Mouse (Mus musculus): ENCODE measurements around the gene Hoxd13. TPM values are rescaled to one million over a fixed set of nuclear protein-coding genes. Genes with fewer than 3 reads are reported as not detected.

The Hoxd13 gene
- polyA plus RNA-seq (2012; rRNA removed; ENCODE audit: low replicate concordance), result not detected in 2 replicates

DNA sequence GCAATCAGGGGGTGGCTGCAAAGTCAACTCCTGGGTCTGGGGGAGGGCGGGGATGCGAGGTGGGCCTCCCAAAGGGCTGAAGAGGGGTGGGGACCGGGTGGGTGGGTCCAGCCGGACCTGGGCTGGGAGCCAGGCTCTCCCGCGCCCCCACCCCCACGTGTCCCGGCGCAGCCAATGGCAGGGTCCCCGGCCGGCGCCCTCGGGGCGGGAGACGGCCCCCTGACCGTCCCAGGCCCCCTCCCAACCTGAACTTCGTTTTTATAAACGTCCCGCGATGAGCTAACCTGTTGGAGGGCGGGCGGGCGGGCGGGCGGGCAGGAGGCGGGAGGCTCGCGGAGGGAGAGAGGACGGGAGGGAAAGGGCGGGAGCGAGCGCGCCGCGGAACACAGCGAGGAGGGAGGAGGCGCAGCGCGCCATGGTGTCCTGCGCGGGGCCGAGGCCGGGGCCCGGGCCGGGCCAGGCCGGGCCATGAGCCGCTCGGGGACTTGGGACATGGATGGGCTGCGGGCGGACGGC, at the start of gene Hoxd13:
TSS of gene Hoxd13 (plus strand) at position 469 of the 516 bp plus-strand sequence.

DNA sequence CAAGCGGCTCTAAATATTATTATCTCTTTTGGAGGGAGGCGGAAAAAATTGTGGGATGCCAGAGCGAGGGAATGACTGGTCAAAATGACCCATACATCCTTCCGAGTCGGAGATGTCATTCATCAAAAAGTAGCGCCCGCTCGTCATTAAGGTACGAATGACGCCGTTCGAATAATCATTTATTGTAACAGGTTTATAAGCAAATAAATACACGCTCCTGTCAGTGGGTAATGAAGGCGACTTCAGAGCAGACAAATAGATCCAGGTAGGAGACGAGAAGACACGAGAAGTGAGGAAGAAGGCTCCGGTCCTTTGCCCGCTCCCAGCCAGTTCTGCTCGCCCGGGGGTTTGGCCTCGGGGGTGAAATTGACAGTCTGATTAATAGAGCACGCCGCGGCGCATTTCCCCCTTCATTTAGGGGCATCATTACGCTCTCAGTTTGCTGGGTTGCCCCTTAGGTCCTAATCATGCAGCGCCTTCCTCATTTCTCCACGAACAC, 8.6 kb upstream of the Hoxd13 start, which contains the start of gene Evx2:
TSS of gene Evx2 (minus strand) at position 51 of the 499 bp plus-strand sequence.

DNA sequence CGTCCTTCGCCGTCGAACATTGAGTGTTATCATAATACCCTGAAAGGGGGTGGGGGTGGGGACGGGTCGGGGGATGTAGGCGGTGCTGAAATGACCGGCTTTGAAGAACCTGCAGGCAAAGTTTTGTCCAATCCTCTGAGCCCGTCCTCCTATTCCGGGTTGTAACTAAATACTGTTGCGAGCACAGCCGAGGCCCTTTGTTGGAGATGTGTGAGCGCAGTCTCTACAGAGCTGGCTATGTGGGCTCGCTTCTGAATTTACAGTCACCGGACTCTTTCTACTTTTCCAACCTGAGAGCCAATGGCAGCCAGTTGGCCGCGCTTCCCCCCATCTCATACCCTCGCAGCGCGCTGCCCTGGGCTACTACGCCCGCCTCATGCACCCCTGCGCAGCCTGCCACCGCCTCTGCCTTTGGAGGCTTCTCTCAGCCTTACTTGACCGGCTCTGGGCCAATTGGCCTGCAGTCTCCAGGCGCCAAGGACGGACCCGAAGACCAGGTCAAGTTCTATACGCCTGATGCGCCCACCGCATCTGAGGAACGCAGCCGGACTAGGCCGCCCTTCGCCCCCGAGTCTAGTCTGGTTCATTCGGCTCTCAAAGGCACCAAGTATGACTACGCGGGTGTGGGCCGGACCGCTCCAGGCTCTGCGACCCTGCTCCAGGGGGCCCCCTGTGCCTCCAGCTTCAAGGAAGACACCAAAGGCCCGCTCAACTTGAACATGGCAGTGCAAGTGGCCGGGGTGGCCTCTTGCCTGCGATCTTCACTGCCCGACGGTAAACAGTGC, 7.0 kb downstream of the Hoxd13 start, which contains the start of gene Hoxd12:
TSS of gene Hoxd12 (plus strand) at position 133 of the 785 bp plus-strand sequence.

DNA sequence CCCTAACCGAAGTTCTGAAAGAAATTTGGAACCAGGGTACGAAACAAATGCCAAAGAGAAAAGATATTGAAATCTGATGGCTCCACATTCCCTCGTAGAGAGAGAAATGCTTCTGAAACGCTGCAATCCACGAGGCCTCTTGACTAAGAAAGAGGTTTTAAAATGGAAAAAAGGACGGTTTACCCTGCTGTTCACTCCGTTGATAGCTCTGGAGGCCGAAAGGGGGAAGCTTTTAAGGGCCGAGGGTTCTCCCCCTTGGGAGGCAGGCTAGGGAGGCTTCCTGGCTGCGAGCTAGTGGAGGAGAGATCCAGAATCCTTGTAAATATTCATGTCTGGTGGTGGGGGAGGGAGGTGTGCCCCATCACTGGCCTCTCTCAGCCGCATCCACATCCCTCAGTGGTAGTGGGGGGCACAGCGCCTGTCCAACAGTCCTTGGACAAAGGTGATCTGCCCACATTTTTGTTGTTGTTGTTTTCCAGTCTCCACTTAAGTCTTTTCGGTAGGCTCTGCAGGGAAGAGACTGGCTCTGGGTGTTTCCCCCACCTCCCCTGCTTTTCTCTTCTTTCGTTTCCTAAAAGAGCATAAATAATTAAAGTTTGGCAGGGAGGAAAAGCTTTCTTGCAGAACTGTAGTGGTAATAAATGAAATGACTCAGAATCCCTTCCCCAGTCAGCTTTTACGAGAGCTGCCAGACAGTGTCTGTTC, 10.9 kb downstream of the Hoxd13 start, which contains the start of gene Hoxd11:
TSS of gene Hoxd11 (plus strand) at position 667 of the 705 bp plus-strand sequence.

DNA sequence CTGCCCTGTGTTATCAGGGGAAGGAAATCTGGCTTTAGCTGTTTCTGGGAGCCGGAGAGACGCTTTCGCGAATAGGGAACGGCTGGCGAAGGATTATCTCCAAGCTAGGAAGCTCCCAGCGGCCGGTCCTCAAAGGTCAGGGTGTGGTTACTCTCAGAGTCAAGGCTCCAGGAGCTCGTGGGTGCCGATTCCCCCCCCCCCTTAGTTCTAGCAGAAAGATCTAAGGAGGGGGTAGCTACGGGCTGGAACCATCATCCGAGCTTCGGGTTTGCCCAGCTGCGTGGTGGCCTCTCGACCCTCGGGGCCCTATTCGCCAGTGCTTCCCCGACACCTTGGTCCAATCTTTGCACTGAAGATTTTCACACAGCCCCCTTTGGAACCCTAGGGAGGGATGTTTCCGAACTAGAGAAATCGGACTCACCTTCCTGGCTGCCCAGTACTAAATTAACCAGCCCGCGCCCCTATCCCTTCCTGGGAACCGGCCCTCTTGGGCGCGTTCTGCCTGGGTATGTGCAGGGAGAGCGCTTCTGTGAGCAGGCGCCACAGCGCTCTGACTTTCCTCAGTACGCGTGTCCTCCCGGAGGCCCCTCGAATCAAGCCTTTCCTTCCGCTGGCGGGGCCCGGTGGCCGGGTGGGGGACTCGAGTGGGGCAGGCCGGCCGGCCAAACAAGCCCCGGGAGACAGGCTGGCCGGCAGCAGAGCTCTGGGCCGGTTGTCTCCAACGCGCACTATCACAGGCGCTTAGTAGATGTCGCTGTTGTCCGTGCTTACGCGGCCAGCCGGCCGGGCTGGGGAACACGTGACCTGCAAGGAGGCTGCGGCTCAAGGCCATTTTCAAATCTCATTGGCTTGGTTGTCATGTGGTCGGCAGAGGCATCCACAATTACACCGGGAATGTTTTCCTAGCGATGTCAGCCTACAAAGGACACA, 23.2 kb downstream of the Hoxd13 start, which contains the start of gene Hoxd10:
TSS of gene Hoxd10 (plus strand) at position 903 of the 930 bp plus-strand sequence.

DNA sequence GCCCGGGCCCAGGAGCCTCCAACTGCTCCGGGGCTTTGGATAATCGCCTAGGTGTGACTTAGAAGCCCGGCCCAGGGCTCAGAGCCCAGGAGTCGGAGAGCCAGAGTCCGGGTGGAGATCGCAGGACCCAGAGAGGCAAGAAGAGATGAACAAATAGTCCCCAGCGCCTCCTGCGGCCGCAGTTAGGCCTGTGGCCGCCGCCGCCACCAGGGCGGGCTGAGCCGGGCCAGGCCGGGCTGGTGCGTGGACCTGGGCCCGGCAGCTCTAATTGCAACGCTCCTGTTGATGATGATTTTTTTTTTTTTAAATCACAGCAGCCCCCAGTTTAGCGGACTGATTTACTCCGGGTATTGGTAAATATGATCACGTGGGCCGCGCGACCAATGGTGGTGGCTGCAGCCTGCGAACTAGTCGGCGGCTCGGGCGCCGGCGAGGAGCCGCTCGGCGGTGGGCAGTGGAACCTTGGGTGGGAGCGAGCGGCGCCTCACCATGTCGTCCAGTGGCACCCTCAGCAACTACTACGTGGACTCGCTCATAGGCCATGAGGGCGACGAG, 29.5 kb downstream of the Hoxd13 start, which contains the start of gene Hoxd9:
TSS of gene Hoxd9 (plus strand) at position 161 of the 555 bp plus-strand sequence.

DNA sequence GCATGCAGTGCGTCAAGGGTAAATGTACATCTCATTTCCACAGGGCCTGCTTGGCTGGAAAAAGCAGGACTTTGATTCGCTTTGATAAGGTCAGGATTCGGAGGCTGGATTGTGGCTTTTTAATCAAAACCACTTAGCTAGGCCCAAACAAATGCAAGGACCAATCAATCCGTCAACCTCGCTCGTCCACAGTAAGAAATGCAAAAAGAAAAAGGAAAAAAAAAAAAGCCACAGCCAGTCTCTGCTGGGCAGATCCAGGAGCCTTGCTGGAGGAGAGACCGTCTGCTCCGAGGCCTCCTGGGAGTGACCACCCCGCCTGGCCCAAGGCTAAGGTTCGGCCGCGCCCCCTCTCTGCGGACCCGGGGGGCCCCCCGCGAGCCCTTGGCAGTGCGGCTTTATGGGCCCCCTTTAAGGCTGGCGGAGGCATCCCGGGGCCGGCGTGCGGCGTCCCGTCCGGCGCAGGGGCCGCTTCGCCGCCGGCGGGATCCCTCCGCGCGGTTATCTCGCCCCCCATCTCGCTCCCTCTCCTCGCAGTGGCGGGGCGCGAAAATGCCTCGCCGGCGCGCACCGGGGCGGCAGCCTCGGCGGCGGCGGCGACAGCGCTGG, 36.4 kb downstream of the Hoxd13 start, which contains the start of gene Hoxd8:
TSS of gene Hoxd8 (plus strand) at position 223 of the 606 bp plus-strand sequence.

DNA sequence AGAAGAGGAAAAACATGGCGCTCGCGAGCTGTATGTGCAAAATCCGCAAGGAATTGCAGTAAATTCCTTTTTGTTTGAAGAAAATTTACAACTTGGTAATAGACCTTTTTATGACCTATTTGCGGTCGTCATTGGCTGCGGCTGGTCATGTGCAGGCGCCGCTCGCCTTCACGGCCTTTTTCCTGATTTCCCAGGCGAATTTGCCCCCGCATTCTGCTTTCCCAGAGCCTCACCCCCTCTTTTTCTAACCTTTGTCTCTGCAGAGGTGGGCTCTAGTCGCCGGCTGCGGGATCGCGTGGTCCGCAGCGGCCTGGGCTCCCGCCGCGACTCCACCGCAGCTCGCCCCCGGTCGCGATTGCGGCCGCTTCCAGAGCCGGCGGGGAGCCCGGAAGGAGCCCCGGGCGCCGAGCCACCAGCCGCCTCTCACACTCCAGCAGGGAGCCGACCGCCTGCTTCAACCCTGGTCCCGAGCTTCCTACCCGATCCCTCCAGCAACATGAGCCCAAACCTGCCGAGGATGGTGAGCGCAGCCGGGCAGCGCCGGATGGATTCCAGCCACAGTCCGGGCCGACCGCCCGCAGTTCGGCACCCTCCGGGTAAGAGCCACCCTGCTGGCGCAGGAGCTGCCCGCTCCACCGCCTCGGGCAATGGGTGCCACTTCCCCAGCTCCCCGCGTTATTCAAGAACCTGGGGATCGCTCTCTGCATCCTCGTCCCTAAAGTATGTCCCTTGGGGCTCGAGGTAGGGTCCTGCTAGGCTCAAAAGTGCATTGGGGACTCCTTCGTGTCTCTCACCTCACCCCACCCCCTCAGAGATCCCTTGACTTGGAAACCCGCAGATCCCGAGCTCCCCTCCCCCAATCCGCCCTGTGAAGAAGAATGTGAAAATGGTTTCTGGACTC, 43.9 kb downstream of the Hoxd13 start, which contains the start of the genes Hoxd3 and Hoxd4:
TSS of gene Hoxd3 (plus strand) at position 207 of the 901 bp plus-strand sequence.
TSS of gene Hoxd4 (plus strand) at position 209 of the 901 bp plus-strand sequence.

Other genes with a start within 250 kb of the Hoxd13 start
- gene Lnpk, start 88.9 kb upstream of the Hoxd13 start, polyA plus RNA-seq (2012; rRNA removed; ENCODE audit: low replicate concordance), result 4.8 and 7.8 TPM in 2 replicates
- not detected in 2 replicates for gene Evx2, start 8.8 kb upstream of the Hoxd13 start, polyA plus RNA-seq (2012; rRNA removed; ENCODE audit: low replicate concordance)
- gene Hoxd12, start 6.7 kb downstream of the Hoxd13 start, polyA plus RNA-seq (2012; rRNA removed; ENCODE audit: low replicate concordance), result not detected in 2 replicates
- gene Hoxd11, start 11.2 kb downstream of the Hoxd13 start, polyA plus RNA-seq (2012; rRNA removed; ENCODE audit: low replicate concordance), result 0.24 and 52.9 TPM in 2 replicates
- 0.97 and 42.6 TPM in 2 replicates for gene Hoxd10, start 23.6 kb downstream of the Hoxd13 start, polyA plus RNA-seq (2012; rRNA removed; ENCODE audit: low replicate concordance)
- 7.5 and 57.1 TPM in 2 replicates for gene Hoxd9, start 29.4 kb downstream of the Hoxd13 start, polyA plus RNA-seq (2012; rRNA removed; ENCODE audit: low replicate concordance)
- 11.5 and 27.9 TPM in 2 replicates for gene Hoxd8, start 36.3 kb downstream of the Hoxd13 start, polyA plus RNA-seq (2012; rRNA removed; ENCODE audit: low replicate concordance)
- gene Hoxd3, start 43.6 kb downstream of the Hoxd13 start, polyA plus RNA-seq (2012; rRNA removed; ENCODE audit: low replicate concordance), result 0.70 and 18.6 TPM in 2 replicates
- 36.3 and 69.5 TPM in 2 replicates for gene Hoxd4, start 43.6 kb downstream of the Hoxd13 start, polyA plus RNA-seq (2012; rRNA removed; ENCODE audit: low replicate concordance)
- gene Gm28230, start 58.4 kb downstream of the Hoxd13 start, polyA plus RNA-seq (2012; rRNA removed; ENCODE audit: low replicate concordance), result 6.2 and 15.3 TPM in 2 replicates
- not detected in 2 replicates for gene Hoxd1, start 94.7 kb downstream of the Hoxd13 start, polyA plus RNA-seq (2012; rRNA removed; ENCODE audit: low replicate concordance)
- 59.5 and 89.6 TPM in 2 replicates for gene Mtx2, start 157.5 kb downstream of the Hoxd13 start, polyA plus RNA-seq (2012; rRNA removed; ENCODE audit: low replicate concordance)

Measured in subcutaneous adipose tissue, adult 2 months (tissue).